Mouse (Mus musculus): ENCODE data around the gene U90926. TPM values are rescaled to one million over a fixed set of nuclear protein-coding genes. Genes with fewer than 3 reads are reported as not detected.

The U90926 gene
- polyA plus RNA-seq, 1 experiment from 2014 or later, result not detected

Other genes starting within 250 kb of the U90926 start
- not detected in 2 replicates for gene Odaph, start 227.9 kb downstream of the U90926 start, polyA plus RNA-seq (2015; fragmentation: Nextera tagmentation; extraction: Ambion mirVana)
- 2.7 and 3.7 TPM in 2 replicates for gene Cdkl2, start 171.5 kb downstream of the U90926 start, polyA plus RNA-seq (2015; fragmentation: Nextera tagmentation; extraction: Ambion mirVana)
- gene G3bp2, start 131.7 kb downstream of the U90926 start, polyA plus RNA-seq (2015; fragmentation: Nextera tagmentation; extraction: Ambion mirVana), result 147 and 167 TPM in 2 replicates
- 43.5 and 46.7 TPM in 2 replicates for gene Uso1, start 77.5 kb downstream of the U90926 start, polyA plus RNA-seq (2015; fragmentation: Nextera tagmentation; extraction: Ambion mirVana)
- gene Ppef2, start 40.9 kb upstream of the U90926 start, polyA plus RNA-seq (2015; fragmentation: Nextera tagmentation; extraction: Ambion mirVana), result 0.57 and 0.88 TPM in 2 replicates
- 30.8 and 32.2 TPM in 2 replicates for gene Naaa, start 62.8 kb upstream of the U90926 start, polyA plus RNA-seq (2015; fragmentation: Nextera tagmentation; extraction: Ambion mirVana)
- 32.8 and 35.8 TPM in 2 replicates for gene Sdad1, start 95.1 kb upstream of the U90926 start, polyA plus RNA-seq (2015; fragmentation: Nextera tagmentation; extraction: Ambion mirVana)
- gene Cxcl9, start 112.7 kb upstream of the U90926 start, polyA plus RNA-seq (2015; fragmentation: Nextera tagmentation; extraction: Ambion mirVana), result 0.16 TPM in 1 of 2 replicates, not detected in the other
- 4.4 and 5.6 TPM in 2 replicates for gene Art3, start 116.4 kb upstream of the U90926 start, polyA plus RNA-seq (2015; fragmentation: Nextera tagmentation; extraction: Ambion mirVana)
- 2.0 and 3.3 TPM in 2 replicates for gene Cxcl10, start 133.5 kb upstream of the U90926 start, polyA plus RNA-seq (2015; fragmentation: Nextera tagmentation; extraction: Ambion mirVana)
- gene Nup54, start 219.8 kb upstream of the U90926 start, polyA plus RNA-seq (2015; fragmentation: Nextera tagmentation; extraction: Ambion mirVana), result 39.1 and 53.0 TPM in 2 replicates